Mouse (Mus musculus): ENCODE data around the gene Fbh1. TPM values are rescaled to one million over a fixed set of nuclear protein-coding genes. Genes with fewer than 3 reads are reported as not detected.
A peak's percentile ranks its signal among the peaks of the same experiment; 100 is the strongest.

Fbh1 gene
- polyA plus RNA-seq, 1 experiment: 105 TPM

- TF ChIP-seq CTCF (IDR thresholded peaks at IDR 0.05; ENCODE audit: borderline replicate concordance, extremely low read depth, insufficient read depth, insufficient read length) (no peak), POLR2A (IDR thresholded peaks at IDR 0.05; ENCODE audit: borderline replicate concordance, extremely low read depth, insufficient read depth, insufficient read length, poor library complexity, severe bottlenecking) (no peak)
- no peak for DNase-seq (ENCODE audit: low read depth)
These were observed 58.8 kb downstream of the Fbh1 start for GRCm38 (mm10) chr2:11718573-11718972.

- no peak for TF ChIP-seq CTCF (IDR thresholded peaks at IDR 0.05; ENCODE audit: borderline replicate concordance, extremely low read depth, insufficient read depth, insufficient read length)
- TF ChIP-seq POLR2A (IDR thresholded peaks at IDR 0.05; ENCODE audit: borderline replicate concordance, extremely low read depth, insufficient read depth, insufficient read length, poor library complexity, severe bottlenecking): no peak
These were observed 62.8 kb downstream of the Fbh1 start for GRCm38 (mm10) chr2:11714535-11714934.

DNA sequence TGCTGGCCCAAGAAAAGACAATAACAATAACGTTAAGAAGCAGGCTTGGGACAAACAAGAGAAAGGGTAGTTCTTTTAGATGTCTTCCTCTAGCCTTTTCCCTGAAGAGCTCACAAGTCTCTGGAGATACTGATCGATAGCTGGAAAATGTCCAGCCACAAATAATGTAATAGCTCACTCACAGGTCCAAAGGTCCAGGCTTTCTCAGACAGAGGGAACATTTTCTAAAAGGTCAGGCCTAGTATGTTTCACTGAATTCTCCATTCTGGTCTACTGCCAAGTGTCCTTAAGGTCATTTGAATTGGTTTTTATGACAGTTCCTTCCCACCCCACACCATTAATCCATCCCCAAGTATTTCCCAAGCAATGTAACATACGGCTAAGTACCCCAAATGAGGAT is 64.4 kb downstream of the Fbh1 start:
- TF ChIP-seq CTCF (IDR thresholded peaks at IDR 0.05; ENCODE audit: borderline replicate concordance, extremely low read depth, insufficient read depth, insufficient read length) (no peak), POLR2A (IDR thresholded peaks at IDR 0.05; ENCODE audit: borderline replicate concordance, extremely low read depth, insufficient read depth, insufficient read length, poor library complexity, severe bottlenecking) (no peak)
- no peak for DNase-seq (ENCODE audit: low read depth)

More at GRCm38 (mm10) chr2:11714535-11714934, 62.8 kb downstream of the Fbh1 start:
- peak; percentile 63 for DNase-seq (ENCODE audit: low read depth)

- TF ChIP-seq POLR2A (IDR thresholded peaks at IDR 0.05; ENCODE audit: borderline replicate concordance, extremely low read depth, insufficient read depth, insufficient read length, poor library complexity, severe bottlenecking): no peak
- TF ChIP-seq CTCF (IDR thresholded peaks at IDR 0.05; ENCODE audit: borderline replicate concordance, extremely low read depth, insufficient read depth, insufficient read length): no peak
- DNase-seq (ENCODE audit: low read depth): no peak
These were observed 64.8 kb downstream of the Fbh1 start for GRCm38 (mm10) chr2:11712483-11712990.

GRCm38 (mm10) chr2:11710101-11710500 is 67.3 kb downstream of the Fbh1 start:
- peak; percentile 38 for DNase-seq (ENCODE audit: low read depth)
- TF ChIP-seq CTCF (IDR thresholded peaks at IDR 0.05; ENCODE audit: borderline replicate concordance, extremely low read depth, insufficient read depth, insufficient read length): peak; percentile 34; the same call in 1 of the 2 replicates

GRCm38 (mm10) chr2:11708538-11708937 is 68.8 kb downstream of the Fbh1 start:
- no peak for DNase-seq (ENCODE audit: low read depth)
- TF ChIP-seq CTCF (IDR thresholded peaks at IDR 0.05; ENCODE audit: borderline replicate concordance, extremely low read depth, insufficient read depth, insufficient read length) (no peak), POLR2A (IDR thresholded peaks at IDR 0.05; ENCODE audit: borderline replicate concordance, extremely low read depth, insufficient read depth, insufficient read length, poor library complexity, severe bottlenecking) (no peak)

- DNase-seq (ENCODE audit: low read depth): peak; percentile 11
- TF ChIP-seq POLR2A (IDR thresholded peaks at IDR 0.05; ENCODE audit: borderline replicate concordance, extremely low read depth, insufficient read depth, insufficient read length, poor library complexity, severe bottlenecking) (no peak), CTCF (IDR thresholded peaks at IDR 0.05; ENCODE audit: borderline replicate concordance, extremely low read depth, insufficient read depth, insufficient read length) (no peak)
These were observed 70.7 kb downstream of the Fbh1 start for GRCm38 (mm10) chr2:11706746-11707065.

GRCm38 (mm10) chr2:11706030-11706745 is 71.2 kb downstream of the Fbh1 start:
- peak; percentile 27 for DNase-seq (ENCODE audit: low read depth)
- no peak for TF ChIP-seq CTCF (IDR thresholded peaks at IDR 0.05; ENCODE audit: borderline replicate concordance, extremely low read depth, insufficient read depth, insufficient read length)
- TF ChIP-seq POLR2A (IDR thresholded peaks at IDR 0.05; ENCODE audit: borderline replicate concordance, extremely low read depth, insufficient read depth, insufficient read length, poor library complexity, severe bottlenecking): no peak

DNA sequence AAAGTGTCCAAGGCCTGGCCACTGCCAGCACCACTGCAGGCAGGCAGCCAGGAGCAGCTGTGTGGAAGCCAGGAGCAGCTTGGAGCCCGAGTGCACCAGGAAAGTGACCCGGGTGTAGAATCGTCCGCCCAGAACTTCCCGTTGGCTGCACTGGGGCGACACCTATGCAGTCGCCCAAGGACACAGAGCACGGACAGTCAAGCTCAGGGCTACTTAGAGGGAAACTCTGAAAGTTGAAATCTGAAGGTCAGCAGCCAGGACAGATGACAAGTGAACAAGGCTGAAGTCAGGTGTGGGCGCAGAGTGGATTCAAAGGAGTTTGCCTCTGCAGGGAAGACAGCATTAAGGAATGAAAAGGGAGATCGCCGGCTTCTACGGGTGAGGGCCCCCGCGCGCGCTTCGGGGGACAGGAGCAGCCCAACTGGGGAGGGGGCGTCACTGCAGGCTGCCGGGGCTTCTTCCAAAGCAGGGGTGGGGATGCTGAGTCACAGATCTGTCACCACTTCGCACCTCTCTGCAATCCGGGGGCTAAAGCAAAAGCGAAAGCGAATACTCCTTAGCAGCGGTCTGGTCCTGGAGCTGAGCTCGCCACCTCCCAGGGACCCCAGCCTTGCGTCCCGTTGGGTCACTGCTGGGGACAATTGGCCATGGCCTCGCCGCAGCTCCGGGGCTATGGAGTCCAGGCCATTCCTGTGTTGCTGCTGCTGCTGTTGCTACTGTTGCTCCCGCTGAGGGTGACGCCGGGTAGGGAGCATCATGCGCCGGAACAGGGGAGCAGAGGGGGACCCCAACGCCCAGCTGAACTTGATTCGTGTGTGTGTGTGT is 72.0 kb downstream of the Fbh1 start, which contains the start of gene Il15ra:
Gene Il15ra (plus strand): TSS at position 90 of the 825 bp plus-strand sequence.
- DNase-seq (ENCODE audit: low read depth): peak; percentile 48
- TF ChIP-seq CTCF (IDR thresholded peaks at IDR 0.05; ENCODE audit: borderline replicate concordance, extremely low read depth, insufficient read depth, insufficient read length): no peak
- TF ChIP-seq POLR2A (IDR thresholded peaks at IDR 0.05; ENCODE audit: borderline replicate concordance, extremely low read depth, insufficient read depth, insufficient read length, poor library complexity, severe bottlenecking): no peak

DNA sequence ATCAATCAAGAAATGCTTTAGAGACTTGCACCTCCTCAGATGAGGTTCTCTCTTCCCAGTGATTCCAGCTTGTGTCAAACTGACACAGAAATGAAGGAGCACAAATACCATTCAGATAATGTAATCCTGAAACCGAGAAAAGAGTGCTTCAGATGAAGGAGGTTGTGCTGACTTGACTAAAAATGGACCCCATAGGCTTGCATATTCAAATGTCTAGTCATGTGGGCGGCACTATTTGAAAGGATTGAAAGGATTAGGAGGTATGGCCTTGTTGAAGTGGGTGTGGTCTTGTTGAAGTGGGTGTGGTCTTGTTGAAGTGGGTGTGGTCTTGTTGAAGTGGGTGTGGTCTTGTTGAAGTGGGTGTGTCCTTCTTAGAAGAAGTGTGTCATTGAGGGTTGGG is 77.5 kb downstream of the Fbh1 start:
- DNase-seq (ENCODE audit: low read depth): no peak
- TF ChIP-seq POLR2A (IDR thresholded peaks at IDR 0.05; ENCODE audit: borderline replicate concordance, extremely low read depth, insufficient read depth, insufficient read length, poor library complexity, severe bottlenecking): no peak
- no peak for TF ChIP-seq CTCF (IDR thresholded peaks at IDR 0.05; ENCODE audit: borderline replicate concordance, extremely low read depth, insufficient read depth, insufficient read length)

DNA sequence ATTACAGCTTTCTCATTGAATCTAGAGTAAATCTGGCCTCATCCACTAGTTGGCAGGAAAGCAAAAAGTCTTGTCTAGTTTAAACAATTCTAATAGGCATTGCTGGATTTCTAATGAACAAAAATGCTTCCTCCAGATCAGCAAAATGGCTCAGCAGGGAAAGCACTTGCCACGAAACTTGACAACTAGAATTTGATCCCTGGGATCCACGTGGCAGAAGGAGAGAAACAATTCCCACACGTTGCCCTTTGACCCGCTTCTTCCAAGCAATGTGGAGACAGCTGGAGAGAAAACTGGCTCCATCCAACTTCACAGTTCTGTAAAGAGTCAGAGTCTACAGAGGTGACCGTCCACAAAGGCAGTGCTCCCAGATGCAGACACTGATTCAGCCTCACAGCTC is 78.4 kb downstream of the Fbh1 start:
- TF ChIP-seq CTCF (IDR thresholded peaks at IDR 0.05; ENCODE audit: borderline replicate concordance, extremely low read depth, insufficient read depth, insufficient read length): no peak
- TF ChIP-seq POLR2A (IDR thresholded peaks at IDR 0.05; ENCODE audit: borderline replicate concordance, extremely low read depth, insufficient read depth, insufficient read length, poor library complexity, severe bottlenecking): no peak
- DNase-seq (ENCODE audit: low read depth): no peak
